Mouse (Mus musculus): Measurements from ENCODE around the gene Cd209g.

GRCm38 (mm10) chr8:4186151-4186550 is 52.3 kb downstream of the Cd209g start:
- no peak for TF ChIP-seq CTCF (IDR thresholded peaks at IDR 0.05; ENCODE audit: low read depth, low read length)
- no peak for TF ChIP-seq POLR2A (IDR thresholded peaks at IDR 0.05; ENCODE audit: extremely low read depth, insufficient read depth, low read length)
